Comparison of ENCODE assay signal across 8 mouse cellular contexts in the genomic region with DNA sequence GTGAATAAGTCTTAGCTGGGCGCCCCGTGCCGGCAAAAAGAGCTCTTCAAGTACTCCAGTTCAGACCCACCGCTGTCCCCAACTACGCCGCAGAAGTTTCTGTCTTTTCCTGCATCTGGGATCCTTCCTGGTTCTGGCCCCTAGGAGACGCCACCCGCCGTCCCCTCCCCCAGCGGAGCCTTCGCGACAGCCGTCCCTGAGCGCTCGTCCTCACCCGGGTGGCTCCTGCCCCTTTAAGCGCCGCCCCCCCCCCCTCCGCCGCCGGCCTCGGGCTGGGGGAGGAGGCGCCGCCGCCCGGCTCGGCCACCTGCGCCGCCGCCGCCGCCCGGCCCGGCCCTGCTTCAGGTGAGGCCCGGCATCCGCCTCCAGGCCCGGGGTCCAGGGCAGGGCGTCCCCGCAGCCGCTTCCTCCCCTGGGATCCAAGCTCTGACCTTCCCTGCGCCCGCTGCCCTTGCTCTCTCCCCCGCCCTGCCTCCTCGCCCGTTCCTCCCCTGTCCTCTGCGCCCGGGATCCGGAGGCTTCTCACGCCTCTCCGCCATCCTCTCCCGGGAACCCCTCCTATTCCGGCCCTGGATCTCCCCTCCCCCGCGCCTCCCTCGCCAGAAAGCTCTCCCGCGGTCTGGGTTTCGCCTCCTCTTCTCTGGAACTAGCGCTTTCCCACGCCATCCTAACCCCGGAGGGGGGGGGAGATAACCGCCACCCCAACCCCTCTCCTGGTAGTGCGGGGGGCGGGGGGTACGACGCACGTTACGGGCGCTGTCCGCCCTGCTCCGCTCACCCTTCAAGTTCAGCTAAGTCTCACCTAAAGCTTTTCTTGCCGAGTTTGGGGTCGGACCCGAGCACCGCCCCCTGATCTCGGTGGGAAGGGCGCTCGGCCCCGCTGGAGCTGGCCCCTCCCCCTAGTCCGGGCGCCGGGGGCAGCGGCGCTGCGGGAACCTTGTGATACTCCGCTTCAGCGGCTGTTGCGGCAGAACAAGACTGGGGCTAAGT. TPM values are rescaled to one million over a fixed set of nuclear protein-coding genes. Genes with fewer than 3 reads are reported as not detected.
DNase-seq lines count a peak whose midpoint lies in the region; ATAC-seq and TF ChIP-seq lines count a peak whose summit lies in the region.

No protein-coding gene starts in this region.

- H3K27ac ChIP-seq in hindbrain, embryonic 12.5 days = peak overlapping the region; percentile 93
- peak overlapping the region; percentile 97 for H3K27ac ChIP-seq in left cerebral cortex, adult 2 months

- H3K9me3 ChIP-seq in hindbrain, embryonic 12.5 days (replicated peaks) = no peaks in the 10 kb centered on the region

- TF ChIP-seq CTCF in left cerebral cortex, adult 2 months (IDR thresholded peaks at IDR 0.05) = peak; percentile 54

- H3K4me2 ChIP-seq in hindbrain, embryonic 12.5 days (replicated peaks) = peak overlapping the region; percentile 90

- H3K4me1 ChIP-seq in hindbrain, embryonic 12.5 days = peaks cover 40% of the 10 kb centered on the region

- peak overlapping the region; percentile 88 for H3K4me3 ChIP-seq in hindbrain, embryonic 12.5 days
- peak overlapping the region; percentile 87 for H3K4me3 ChIP-seq in left cerebral cortex, adult 2 months

- peak overlapping the region; percentile 84 for H3K9ac ChIP-seq in hindbrain, embryonic 12.5 days

- under 1% methylated on average over 81 of the region's 88 CpGs for WGBS in hindbrain, embryonic 12.5 days

- peaks cover 26% of the 10 kb centered on the region for H3K36me3 ChIP-seq in hindbrain, embryonic 12.5 days

- no peaks in the 10 kb centered on the region for H3K27me3 ChIP-seq in hindbrain, embryonic 12.5 days

- peak; percentile 41 for ATAC-seq in hindbrain, embryonic 12.5 days (ENCODE audit: low FRiP score)
- ATAC-seq in megakaryocyte, adult 5-6 weeks (ENCODE audit: poor library complexity, severe bottlenecking) = peak; percentile 17

- intact Hi-C loops in left cerebral cortex, adult 2 months (cut with DNase I) = loop anchor here (5.0 kb wide), 1 partner anchor 180 kb away; a partner anchor contains a TSS

- peak; percentile 41 for DNase-seq in T-cell, adult 2 months (ENCODE audit: low spot score)
- peak; percentile 87 for DNase-seq in cerebellum, postnatal 10 days
- DNase-seq in frontal cortex, postnatal 10 days (ENCODE audit: low spot score in 2 of 2) = peak; percentile 68 to 76
- peak; percentile 71 to 75 for DNase-seq in left cerebral cortex, adult 2 months (ENCODE audit: extremely low spot score in 1 of 2, low spot score in 2 of 2)
- DNase-seq in right cerebral cortex, postnatal 10 days (ENCODE audit: low spot score in 2 of 2) = peak; percentile 84 to 85
- DNase-seq in urinary bladder, postnatal 14 days (ENCODE audit: low spot score) = peak; percentile 83

RNA-seq across cellular contexts. Expression of a gene that starts 1.4 kb away (rescaled TPM):
- 12.8 and 15.4 TPM in 2 replicates for polyA plus RNA-seq in hindbrain, embryonic 12.5 days (2016; fragmentation: Nextera tagmentation; extraction: Ambion mirVana)
- total RNA-seq in left cerebral cortex, adult 2 months (2021) = 10 to 100 TPM; 42.2 to 45.1 TPM
- 51.3 and 53.5 TPM in 2 replicates for total RNA-seq in megakaryocyte, adult 5-6 weeks (2015)
- 21.3 and 27.4 TPM in 2 replicates for total RNA-seq in megakaryocyte, adult 5-6 weeks (2017)

RNA-seq across cellular contexts. Expression of a gene that starts 9.7 kb away (rescaled TPM):
- 1,948 and 1,970 TPM in 2 replicates for polyA plus RNA-seq in hindbrain, embryonic 12.5 days (2016; fragmentation: Nextera tagmentation; extraction: Ambion mirVana)
- 1,000 to 10,000 TPM; 1,628 to 1,633 TPM for total RNA-seq in left cerebral cortex, adult 2 months (2021)
- total RNA-seq in megakaryocyte, adult 5-6 weeks (2015) = 902 and 936 TPM in 2 replicates
- total RNA-seq in megakaryocyte, adult 5-6 weeks (2017) = 1,533 and 1,600 TPM in 2 replicates

RNA-seq across cellular contexts. Expression of a gene that starts 34.0 kb away (rescaled TPM):
- 495 and 513 TPM in 2 replicates for polyA plus RNA-seq in hindbrain, embryonic 12.5 days (2016; fragmentation: Nextera tagmentation; extraction: Ambion mirVana)
- 100 to 1,000 TPM; 121 to 123 TPM for total RNA-seq in left cerebral cortex, adult 2 months (2021)
- 118 and 120 TPM in 2 replicates for total RNA-seq in megakaryocyte, adult 5-6 weeks (2015)
- 140 and 162 TPM in 2 replicates for total RNA-seq in megakaryocyte, adult 5-6 weeks (2017)

RNA-seq across cellular contexts. Expression of a gene that starts 57.4 kb away (rescaled TPM):
- polyA plus RNA-seq in hindbrain, embryonic 12.5 days (2016; fragmentation: Nextera tagmentation; extraction: Ambion mirVana) = 673 and 675 TPM in 2 replicates
- total RNA-seq in left cerebral cortex, adult 2 months (2021) = 100 to 1,000 TPM; 310 to 314 TPM
- total RNA-seq in megakaryocyte, adult 5-6 weeks (2015) = 699 and 796 TPM in 2 replicates
- total RNA-seq in megakaryocyte, adult 5-6 weeks (2017) = 1,510 and 1,709 TPM in 2 replicates

Comparison
In these comparisons a context has a peak if more than half of its experiments do, and no peak if none do; other contexts are left out.
1. Peak in every context shown above with its lines: DNase-seq, ATAC-seq, H3K4me3 ChIP-seq and H3K27ac ChIP-seq.